Mouse (Mus musculus) kidney, adult 9 months (tissue): ENCODE results near the gene Rabgef1.
"Not testable (repeated sequence)": the region's sequence is repeated elsewhere in the genome, so short reads cannot be mapped to it uniquely, and the experiment has no call there.

Source experiments
- DNase-seq: peaks from one replicate; pipeline ENCODE4 v3.0.0; 2022

Rabgef1 gene

GRCm38 (mm10) chr5:130218336-130218735, 46.7 kb downstream of the Rabgef1 start:
- DNase-seq: no peak

GRCm38 (mm10) chr5:130221316-130221715, 49.7 kb downstream of the Rabgef1 start:
- DNase-seq: peak; percentile 37

- DNase-seq: no peak
Observed at GRCm38 (mm10) chr5:130221760-130222145, 50.2 kb downstream of the Rabgef1 start.

- peak; percentile 94 for DNase-seq
Observed at GRCm38 (mm10) chr5:130222146-130223004, 50.8 kb downstream of the Rabgef1 start.

- no peak for DNase-seq
Observed at GRCm38 (mm10) chr5:130226790-130227189, 55.2 kb downstream of the Rabgef1 start.

GRCm38 (mm10) chr5:130228120-130228519, 56.5 kb downstream of the Rabgef1 start:
- DNase-seq: no peak

GRCm38 (mm10) chr5:130236302-130236701, 64.7 kb downstream of the Rabgef1 start:
- DNase-seq: no peak

- peak; percentile 84 for DNase-seq
Observed at GRCm38 (mm10) chr5:130239236-130239635, 67.6 kb downstream of the Rabgef1 start.

- DNase-seq: no peak
Observed at GRCm38 (mm10) chr5:130239856-130240255, 68.3 kb downstream of the Rabgef1 start.

GRCm38 (mm10) chr5:130241426-130241825, 69.8 kb downstream of the Rabgef1 start:
- DNase-seq: no peak

- no peak for DNase-seq
Observed at GRCm38 (mm10) chr5:130247823-130248222, 76.2 kb downstream of the Rabgef1 start.

GRCm38 (mm10) chr5:130254164-130255016, 82.8 kb downstream of the Rabgef1 start:
- peak; percentile 70 for DNase-seq

- peak; percentile 99 for DNase-seq
Observed at GRCm38 (mm10) chr5:130255017-130255720, 83.6 kb downstream of the Rabgef1 start, which contains the start of the genes Sbds and Tyw1. TSS of gene Sbds (minus strand) at chr5:130255530. TSS of gene Tyw1 (plus strand) at chr5:130255619.

- DNase-seq: not testable (repeated sequence)
Observed at GRCm38 (mm10) chr5:130255799-130256525, 84.4 kb downstream of the Rabgef1 start.

- DNase-seq: peak; percentile 99
Observed at GRCm38 (mm10) chr5:130256678-130257271, 85.2 kb downstream of the Rabgef1 start.

GRCm38 (mm10) chr5:130257303-130257702, 85.7 kb downstream of the Rabgef1 start:
- no peak for DNase-seq

GRCm38 (mm10) chr5:130263454-130263853, 91.9 kb downstream of the Rabgef1 start:
- DNase-seq: no peak
